In the genomic region with DNA sequence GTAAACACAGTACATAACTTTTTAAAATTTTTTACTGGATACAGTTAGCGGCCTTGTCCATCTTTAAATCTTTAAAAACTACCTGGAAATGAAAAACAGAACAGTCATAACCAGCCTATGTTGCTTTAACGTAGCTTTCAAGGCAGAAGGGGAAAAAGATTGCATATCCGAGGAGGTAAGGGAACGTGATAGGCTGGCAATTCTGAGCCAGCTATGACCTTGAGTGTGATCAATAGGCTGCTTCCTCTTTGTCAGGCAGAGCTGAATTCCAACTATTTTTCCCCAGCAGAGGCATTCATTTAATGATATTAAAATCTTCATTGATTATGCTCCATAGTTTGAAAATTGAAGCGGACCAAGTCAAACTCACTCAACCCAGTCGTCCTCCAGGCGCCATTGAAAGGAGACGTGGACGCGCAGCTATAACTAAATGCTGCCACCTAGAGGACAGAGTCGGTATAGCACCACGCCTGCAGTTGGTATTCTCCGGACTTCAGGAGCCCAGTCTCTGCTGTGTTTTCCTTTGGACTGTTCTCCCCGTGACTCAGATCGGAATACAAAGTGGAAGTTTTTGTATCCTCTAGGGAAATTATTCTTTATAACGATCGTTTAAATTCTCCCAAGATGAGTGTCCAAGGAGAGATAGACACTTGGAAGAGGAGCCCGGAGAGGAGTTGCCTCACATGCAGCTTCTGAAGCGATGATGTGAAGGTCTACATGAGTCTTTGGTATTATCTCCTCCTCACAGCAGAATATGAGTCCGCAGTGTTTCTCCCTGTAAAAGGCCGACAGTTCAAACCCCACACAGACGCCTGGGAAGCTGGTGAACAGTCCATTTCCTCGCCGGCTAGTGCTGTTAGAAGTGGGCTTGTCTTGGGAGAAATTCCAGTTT, we compare ENCODE assay signal across 8 mouse cellular contexts.
A peak's percentile ranks its signal among the peaks of the same experiment; 100 is the strongest.
DNase-seq lines count a peak whose midpoint lies in the region; ATAC-seq and TF ChIP-seq lines count a peak whose summit lies in the region.

No protein-coding gene starts in this region.

- no peaks in the 10 kb centered on the region for H3K27me3 ChIP-seq in heart, embryonic 14.5 days (ENCODE audit: control insufficient read depth, insufficient read depth, low read length)
- no peaks in the 10 kb centered on the region for H3K27me3 ChIP-seq in liver, embryonic 12.5 days (replicated peaks)
- no peaks in the 10 kb centered on the region for H3K27me3 ChIP-seq in stomach, embryonic 15.5 days (replicated peaks)

- peak; percentile 99 for TF ChIP-seq CTCF in brain, embryonic 14.5 days (IDR thresholded peaks at IDR 0.05; ENCODE audit: borderline replicate concordance, extremely low read depth, insufficient read depth, insufficient read length)

- H3K9me3 ChIP-seq in heart, embryonic 14.5 days (ENCODE audit: control insufficient read depth, low read length): no peaks in the 10 kb centered on the region
- H3K9me3 ChIP-seq in liver, embryonic 12.5 days (replicated peaks): no peaks in the 10 kb centered on the region
- no peaks in the 10 kb centered on the region for H3K9me3 ChIP-seq in stomach, embryonic 15.5 days

- ATAC-seq in heart, embryonic 14.5 days (ENCODE audit: insufficient number of reproducible peaks, insufficient read depth, low FRiP score, low read depth): no peak
- ATAC-seq in liver, embryonic 12.5 days: no peak
- ATAC-seq in stomach, embryonic 15.5 days (ENCODE audit: insufficient read depth, low FRiP score, low read depth): peak; percentile 45; the same call in 1 of the 2 replicates

- no peak overlapping the region for H3K27ac ChIP-seq in heart, embryonic 14.5 days (replicated peaks in 1 of 2; ENCODE audit: control insufficient read depth in 1 of 2, insufficient read depth in 1 of 2, low read depth in 2 of 2, low read length in 2 of 2)
- no peak overlapping the region for H3K27ac ChIP-seq in liver, embryonic 12.5 days
- no peak overlapping the region for H3K27ac ChIP-seq in stomach, embryonic 15.5 days

- no peak overlapping the region for H3K4me3 ChIP-seq in heart, embryonic 14.5 days (ENCODE audit: control insufficient read depth in 1 of 2, insufficient read depth in 1 of 2, low read depth in 1 of 2, low read length in 2 of 2)
- H3K4me3 ChIP-seq in liver, embryonic 12.5 days: no peak overlapping the region
- H3K4me3 ChIP-seq in stomach, embryonic 15.5 days (replicated peaks): 0 out of 2 replicates have a peak overlapping the region, but pooled peaks have one; percentile 9

- peaks cover 3 to 4% of the 10 kb centered on the region in 2 experiments; a peak in 2 of 4 replicates for H3K4me1 ChIP-seq in heart, embryonic 14.5 days (ENCODE audit: control insufficient read depth in 2 of 2, insufficient read depth in 2 of 2, low read length in 2 of 2)
- no peaks in the 10 kb centered on the region for H3K4me1 ChIP-seq in liver, embryonic 12.5 days
- H3K4me1 ChIP-seq in stomach, embryonic 15.5 days: no peaks in the 10 kb centered on the region

- peak overlapping the region; percentile 45 for H3K9ac ChIP-seq in heart, embryonic 14.5 days (ENCODE audit: low read length)
- H3K9ac ChIP-seq in liver, embryonic 12.5 days: no peak overlapping the region
- H3K9ac ChIP-seq in stomach, embryonic 15.5 days: no peak overlapping the region

- 20% methylated on average over 24 of the region's 24 CpGs for WGBS in heart, embryonic 14.5 days
- WGBS in liver, embryonic 12.5 days (ENCODE audit: insufficient replicate concordance): 24% methylated on average over 24 of the region's 24 CpGs
- 23% methylated on average over 24 of the region's 24 CpGs for WGBS in stomach, embryonic 15.5 days

- H3K36me3 ChIP-seq in heart, embryonic 14.5 days (ENCODE audit: control insufficient read depth, insufficient read depth, low read length): no peaks in the 10 kb centered on the region
- H3K36me3 ChIP-seq in liver, embryonic 12.5 days: no peaks in the 10 kb centered on the region
- H3K36me3 ChIP-seq in stomach, embryonic 15.5 days: no peaks in the 10 kb centered on the region

- H3K4me2 ChIP-seq in heart, embryonic 14.5 days (ENCODE audit: low read length): peak overlapping the region; percentile 50
- H3K4me2 ChIP-seq in liver, embryonic 12.5 days: peak overlapping the region; percentile 36
- H3K4me2 ChIP-seq in stomach, embryonic 15.5 days: peak overlapping the region; percentile 45

- DNase-seq in CD4-positive helper T cell, adult 2 months (ENCODE audit: low read depth, low spot score): peak; percentile 73
- peak; percentile 92 for DNase-seq in brain, embryonic 14.5 days (ENCODE audit: low read depth)
- DNase-seq in fibroblast of lung, adult 2 months (ENCODE audit: low read depth): peak; percentile 46
- peak; percentile 93 for DNase-seq in kidney, postnatal 10 days
- DNase-seq in neural tube, embryonic 10.5 days (ENCODE audit: extremely low spot score, low spot score): peak; percentile 95

- no peak for TF ChIP-seq POLR2A in brain, embryonic 14.5 days (IDR thresholded peaks at IDR 0.05; ENCODE audit: borderline replicate concordance, extremely low read depth, insufficient read depth, insufficient read length, poor library complexity, severe bottlenecking)
